Mouse (Mus musculus) neural tube, embryonic 11.5 days (tissue): ENCODE results near the gene Stard13. TPM values are rescaled to one million over a fixed set of nuclear protein-coding genes. Genes with fewer than 3 reads are reported as not detected.

Experiments used
- ATAC-seq: fragments of 200-750 bp; cut with Nextera tagmentation; 2 replicates; pipeline ENCODE4 v1.8.0; 2017; ENCODE audit warnings: moderate number of reproducible peaks, mild to moderate bottlenecking, moderate TSS enrichment, moderate library complexity; ENCODE audit not compliant: insufficient read depth, low FRiP score, low TSS enrichment
- DNase-seq: peaks from one replicate; pipeline ENCODE4 v3.0.0-alpha.2; 2015; ENCODE audit warnings: low spot score
- H3K27ac ChIP-seq: fragments of 300-500 bp; sonication (generic); 2 replicates; pipeline ENCODE4 v1.5.1; 2014; ENCODE audit warnings: low read depth, mild to moderate bottlenecking, low read length
- H3K27me3 ChIP-seq: fragments of 300-500 bp; sonication (generic); 2 replicates; pipeline ENCODE4 v1.6.1; 2014; ENCODE audit warnings: mild to moderate bottlenecking, low read length, mixed read lengths; ENCODE audit not compliant: control insufficient read depth, insufficient read depth
- H3K36me3 ChIP-seq: fragments of 300-500 bp; sonication (generic); 2 replicates; pipeline ENCODE4 v1.6.1; 2014; ENCODE audit warnings: mild to moderate bottlenecking, low read length, moderate library complexity, mixed read lengths; ENCODE audit not compliant: control insufficient read depth, insufficient read depth
- H3K4me1 ChIP-seq: fragments of 300-500 bp; sonication (generic); 2 replicates; pipeline ENCODE4 v1.6.1; 2014; ENCODE audit warnings: low read length, mixed read lengths; ENCODE audit not compliant: control insufficient read depth, insufficient read depth
- H3K4me2 ChIP-seq: fragments of 300-500 bp; sonication (generic); 2 replicates; pipeline ENCODE4 v1.6.1; 2014; ENCODE audit warnings: low read depth, mild to moderate bottlenecking, moderate library complexity
- H3K4me3 ChIP-seq: fragments of 300-500 bp; sonication (generic); 2 replicates; pipeline ENCODE4 v1.5.1; 2014; ENCODE audit warnings: low read depth, low read length
- H3K9ac ChIP-seq: fragments of 300-500 bp; sonication (generic); 2 replicates; pipeline ENCODE4 v1.6.1; 2014; ENCODE audit warnings: mild to moderate bottlenecking, low read length
- H3K9me3 ChIP-seq: fragments of 300-500 bp; sonication (generic); 2 replicates; pipeline ENCODE4 v1.6.1; 2016; ENCODE audit warnings: low read length; ENCODE audit not compliant: control insufficient read depth
- WGBS: fragments of 180-500 bp; shearing (Covaris S2); extraction: QIAGEN DNeasy Blood & Tissue Kit; methylation state at CpG from one replicate; pipeline ENCODE4 v1.1.7; 2014; 5-methylcytosine and 5-hydroxymethylcytosine counted together
- polyA plus RNA-seq: library from polyadenylated mRNA; unstranded; fragments of >200 nt; fragmentation: Nextera tagmentation; extraction: Ambion mirVana; gene quantifications from 2 replicates; pipeline ENCODE4 v1.2.1, GENCODE M21; 2014

Stard13 gene
- polyA plus RNA-seq, 1 experiment from 2014 or later = 7.5 TPM

DNA sequence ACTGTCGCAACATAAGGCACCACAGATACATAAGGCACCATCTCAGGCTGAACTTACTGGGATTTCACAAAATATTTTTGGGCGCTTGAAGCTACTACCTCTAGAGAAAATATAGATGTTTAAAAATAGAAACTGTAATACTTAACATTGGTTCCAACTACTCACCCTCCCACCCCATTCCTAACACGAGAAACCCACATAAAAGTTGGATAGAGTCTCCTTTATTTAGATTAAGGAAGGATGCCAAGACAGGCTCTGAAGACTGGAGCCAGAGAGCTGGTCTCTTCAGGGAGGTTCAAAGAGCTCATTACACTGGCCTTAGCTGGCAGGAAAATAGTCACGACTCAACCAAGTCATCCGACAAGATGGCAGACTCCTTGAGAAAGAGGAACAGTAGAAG lies 167.6 kb downstream of the Stard13 start:
- Histone ChIP-seq H3K9me3 (no peaks in the 10 kb centered on the region), H3K4me1 (no peaks in the 10 kb centered on the region), H3K9ac (no peak overlapping the region), H3K36me3 (peaks cover 8% of the 10 kb centered on the region), H3K27ac (no peak overlapping the region), H3K4me2 (no peak overlapping the region), H3K4me3 (no peak overlapping the region), H3K27me3 (no peaks in the 10 kb centered on the region)
- 93% methylated on average over 5 of the region's 5 CpGs for WGBS
- DNase-seq = no peak
- no peak for ATAC-seq

- Histone ChIP-seq H3K9me3 (no peaks in the 10 kb centered on the region), H3K27ac (no peak overlapping the region), H3K27me3 (no peaks in the 10 kb centered on the region), H3K4me3 (no peak overlapping the region), H3K4me2 (no peak overlapping the region), H3K9ac (no peak overlapping the region), H3K36me3 (peaks cover 8% of the 10 kb centered on the region), H3K4me1 (0 out of 2 replicates have a peak, but pooled peaks cover 1% of the 10 kb centered on the region)
- ATAC-seq = no peak
- no peak for DNase-seq
- 92% methylated on average over 1 of the region's 1 CpGs for WGBS
Measured at GRCm38 (mm10) chr5:151065228-151065627, 168.4 kb downstream of the Stard13 start.

DNA sequence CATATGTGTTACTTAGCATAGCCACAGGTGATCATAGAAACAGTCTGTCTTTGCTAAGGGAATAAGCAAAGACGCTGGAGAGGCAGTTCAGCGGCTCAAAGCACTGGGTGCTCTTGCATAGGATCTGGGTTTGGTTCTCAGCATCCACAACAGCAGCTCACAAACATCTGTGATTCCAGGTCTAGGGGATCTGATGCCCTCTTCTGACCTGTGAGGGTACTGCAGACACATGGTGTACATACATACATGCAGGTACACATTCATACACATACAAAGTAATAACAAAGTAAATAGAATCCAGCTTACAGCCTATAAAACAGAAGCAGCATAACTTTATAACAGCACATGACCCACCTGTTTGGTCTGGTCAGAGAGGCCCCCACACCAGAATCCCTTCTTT lies 171.7 kb downstream of the Stard13 start:
- Histone ChIP-seq H3K27ac (no peak overlapping the region), H3K4me1 (0 out of 2 replicates have a peak, but pooled peaks cover 3% of the 10 kb centered on the region), H3K27me3 (no peaks in the 10 kb centered on the region), H3K4me2 (no peak overlapping the region), H3K36me3 (peaks cover 8% of the 10 kb centered on the region), H3K4me3 (no peak overlapping the region), H3K9ac (no peak overlapping the region), H3K9me3 (no peaks in the 10 kb centered on the region)
- DNase-seq (no peak), ATAC-seq (no peak)
- WGBS = 95% methylated on average over 2 of the region's 2 CpGs

DNA sequence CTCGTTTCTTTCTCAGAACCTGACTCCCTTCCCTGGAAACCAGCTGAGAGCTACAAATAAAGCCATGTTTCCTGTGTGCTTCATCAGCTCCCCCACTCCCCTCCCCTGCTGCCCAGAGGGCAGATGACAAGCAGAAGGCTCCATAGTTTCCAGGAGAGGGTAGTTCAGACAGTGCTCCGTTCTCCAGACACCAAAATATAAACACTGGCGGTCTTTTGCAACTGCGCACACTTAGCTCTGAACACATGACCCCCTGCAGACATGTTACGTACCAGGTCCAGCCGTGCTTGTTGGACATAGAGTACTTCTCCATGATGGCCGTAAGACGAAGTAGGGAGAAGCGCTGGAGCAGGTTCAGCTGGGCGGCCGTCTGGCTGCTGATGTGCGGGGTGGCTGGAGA lies 173.2 kb downstream of the Stard13 start:
- H3K36me3 ChIP-seq = peaks cover 8% of the 10 kb centered on the region
- WGBS = 65% methylated on average over 12 of the region's 12 CpGs
- peak overlapping the region; percentile 20; the same call in 1 of the 2 replicates for H3K27ac ChIP-seq
- H3K4me2 ChIP-seq = no peak overlapping the region
- H3K4me3 ChIP-seq = no peak overlapping the region
- H3K9me3 ChIP-seq = no peaks in the 10 kb centered on the region
- DNase-seq = no peak
- peaks cover 5% of the 10 kb centered on the region; the same call in 1 of the 2 replicates for H3K4me1 ChIP-seq
- H3K9ac ChIP-seq = no peak overlapping the region
- ATAC-seq = peak; percentile 26; the same call in 1 of the 2 replicates
- no peaks in the 10 kb centered on the region for H3K27me3 ChIP-seq

GRCm38 (mm10) chr5:151059772-151060171 lies 173.9 kb downstream of the Stard13 start:
- no peak for DNase-seq
- Histone ChIP-seq H3K27me3 (no peaks in the 10 kb centered on the region), H3K36me3 (peaks cover 8% of the 10 kb centered on the region), H3K4me1 (peaks cover 8% of the 10 kb centered on the region), H3K4me3 (no peak overlapping the region), H3K4me2 (no peak overlapping the region), H3K9ac (no peak overlapping the region), H3K9me3 (no peaks in the 10 kb centered on the region), H3K27ac (no peak overlapping the region)
- WGBS = 90% methylated on average over 5 of the region's 5 CpGs
- ATAC-seq = no peak

GRCm38 (mm10) chr5:151059352-151059751 lies 174.3 kb downstream of the Stard13 start:
- DNase-seq (no peak), ATAC-seq (no peak)
- H3K4me2 ChIP-seq = no peak overlapping the region
- peaks cover 9% of the 10 kb centered on the region for H3K4me1 ChIP-seq
- no peak overlapping the region for H3K9ac ChIP-seq
- peaks cover 8% of the 10 kb centered on the region for H3K36me3 ChIP-seq
- H3K9me3 ChIP-seq = no peaks in the 10 kb centered on the region
- H3K27ac ChIP-seq = no peak overlapping the region
- H3K27me3 ChIP-seq = no peaks in the 10 kb centered on the region
- no peak overlapping the region for H3K4me3 ChIP-seq
- 92% methylated on average over 10 of the region's 10 CpGs for WGBS

DNA sequence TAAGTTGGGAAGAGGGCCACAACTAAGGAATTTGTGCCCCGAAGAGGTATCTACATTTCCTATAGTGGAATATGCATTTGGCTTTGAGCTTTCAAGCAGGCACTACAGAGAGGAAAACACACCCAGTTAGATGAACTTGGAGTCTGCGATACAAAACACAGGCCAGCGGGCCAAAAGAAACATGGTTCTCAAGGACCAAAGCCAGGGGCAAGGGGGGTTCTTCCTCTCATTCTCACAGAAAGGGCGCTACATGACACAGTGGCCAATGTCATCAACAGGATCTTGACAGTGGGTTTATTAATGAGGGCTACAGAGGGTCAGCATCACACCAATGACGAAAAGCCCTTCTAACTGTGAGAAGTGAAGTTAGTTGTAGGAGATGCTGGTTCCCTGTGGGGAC lies 175.9 kb downstream of the Stard13 start:
- ATAC-seq (no peak), DNase-seq (no peak)
- no peak overlapping the region for H3K9ac ChIP-seq
- H3K4me2 ChIP-seq = no peak overlapping the region
- H3K36me3 ChIP-seq = peaks cover 3% of the 10 kb centered on the region
- peaks cover 9% of the 10 kb centered on the region for H3K4me1 ChIP-seq
- no peaks in the 10 kb centered on the region for H3K9me3 ChIP-seq
- no peaks in the 10 kb centered on the region for H3K27me3 ChIP-seq
- no peak overlapping the region for H3K4me3 ChIP-seq
- no peak overlapping the region for H3K27ac ChIP-seq
- 95% methylated on average over 5 of the region's 5 CpGs for WGBS

- no peak overlapping the region for H3K4me3 ChIP-seq
- no peaks in the 10 kb centered on the region for H3K9me3 ChIP-seq
- H3K27ac ChIP-seq = peak overlapping the region; percentile 23; the same call in 1 of the 2 replicates
- peaks cover 9% of the 10 kb centered on the region for H3K4me1 ChIP-seq
- H3K36me3 ChIP-seq = no peaks in the 10 kb centered on the region
- H3K9ac ChIP-seq = no peak overlapping the region
- DNase-seq (no peak), ATAC-seq (no peak)
- no peak overlapping the region for H3K4me2 ChIP-seq
- H3K27me3 ChIP-seq = no peaks in the 10 kb centered on the region
- 72% methylated on average over 6 of the region's 6 CpGs for WGBS
Measured at GRCm38 (mm10) chr5:151056920-151057294, 176.7 kb downstream of the Stard13 start.

DNA sequence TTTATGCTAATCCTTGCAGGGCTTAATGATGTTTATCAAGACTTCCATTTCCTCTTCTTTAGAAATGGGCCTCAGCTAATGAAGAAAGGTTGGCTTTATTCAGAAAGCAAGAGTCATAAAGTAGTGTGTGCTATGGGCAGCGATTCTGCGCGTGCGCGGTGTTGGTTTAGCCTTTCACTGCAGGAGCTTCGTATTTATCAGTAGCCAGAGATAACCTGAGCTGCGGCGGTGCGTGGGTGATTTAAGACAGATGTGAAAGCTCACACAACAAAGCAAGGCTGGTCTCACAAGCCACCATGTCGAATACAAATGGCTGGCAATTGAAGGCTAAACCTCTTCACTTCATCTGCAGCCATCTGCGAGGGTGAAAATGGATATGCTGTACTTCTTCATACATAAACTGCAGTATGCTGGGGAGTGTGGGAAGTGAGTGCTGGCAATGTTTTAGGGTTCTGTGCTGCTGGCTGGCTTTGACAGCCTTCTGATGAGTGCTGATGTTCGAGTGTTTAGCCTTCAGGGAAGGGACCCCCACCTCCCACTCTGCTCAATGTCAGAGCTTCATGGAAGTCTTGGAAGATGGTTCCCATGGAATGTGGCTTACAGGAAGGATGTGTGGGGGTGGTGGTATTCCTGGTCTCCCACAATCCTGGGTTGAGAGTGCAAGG lies 177.2 kb downstream of the Stard13 start:
- ATAC-seq = no peak
- no peaks in the 10 kb centered on the region for H3K27me3 ChIP-seq
- no peak overlapping the region for H3K9ac ChIP-seq
- no peak for DNase-seq
- WGBS = 83% methylated on average over 12 of the region's 12 CpGs
- no peak overlapping the region for H3K4me3 ChIP-seq
- H3K36me3 ChIP-seq = no peaks in the 10 kb centered on the region
- H3K9me3 ChIP-seq = no peaks in the 10 kb centered on the region
- H3K27ac ChIP-seq = peak overlapping the region; percentile 23; the same call in 1 of the 2 replicates
- H3K4me2 ChIP-seq = no peak overlapping the region
- peaks cover 9% of the 10 kb centered on the region for H3K4me1 ChIP-seq
